Mouse (Mus musculus) heart, adult 9 months (tissue): ENCODE measurements around the gene Mon1a.
A peak's percentile ranks its signal among the peaks of the same experiment; 100 is the strongest.

ENCODE experiments used
- DNase-seq, 2 experiments: peaks; one replicate each; pipeline ENCODE4 v3.0.0; 2022; ENCODE audit warnings: low spot score in 2 of 2

Mon1a gene

GRCm38 (mm10) chr9:107949184-107949921, 61.4 kb downstream of the Mon1a start:
- DNase-seq = no peak

DNA sequence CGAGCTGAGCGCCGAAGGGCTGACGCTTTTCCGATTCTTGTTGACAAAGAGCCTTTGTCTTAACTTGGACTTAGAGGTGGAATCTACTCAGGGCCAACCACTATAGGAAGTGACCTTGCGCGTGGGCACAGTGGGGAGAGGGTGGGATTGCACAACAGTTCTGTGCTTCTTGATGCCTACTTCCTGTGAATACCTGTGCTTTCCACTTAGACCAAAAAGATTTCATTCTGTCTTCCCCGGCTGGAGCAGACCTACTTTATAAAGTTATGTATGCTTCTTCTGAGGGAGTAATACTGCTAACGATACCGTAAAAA, 61.9 kb downstream of the Mon1a start, which contains the start of gene Traip:
TSS of gene Traip (plus strand) at position 215 of the 314 bp plus-strand sequence.
- no peak for DNase-seq

DNA sequence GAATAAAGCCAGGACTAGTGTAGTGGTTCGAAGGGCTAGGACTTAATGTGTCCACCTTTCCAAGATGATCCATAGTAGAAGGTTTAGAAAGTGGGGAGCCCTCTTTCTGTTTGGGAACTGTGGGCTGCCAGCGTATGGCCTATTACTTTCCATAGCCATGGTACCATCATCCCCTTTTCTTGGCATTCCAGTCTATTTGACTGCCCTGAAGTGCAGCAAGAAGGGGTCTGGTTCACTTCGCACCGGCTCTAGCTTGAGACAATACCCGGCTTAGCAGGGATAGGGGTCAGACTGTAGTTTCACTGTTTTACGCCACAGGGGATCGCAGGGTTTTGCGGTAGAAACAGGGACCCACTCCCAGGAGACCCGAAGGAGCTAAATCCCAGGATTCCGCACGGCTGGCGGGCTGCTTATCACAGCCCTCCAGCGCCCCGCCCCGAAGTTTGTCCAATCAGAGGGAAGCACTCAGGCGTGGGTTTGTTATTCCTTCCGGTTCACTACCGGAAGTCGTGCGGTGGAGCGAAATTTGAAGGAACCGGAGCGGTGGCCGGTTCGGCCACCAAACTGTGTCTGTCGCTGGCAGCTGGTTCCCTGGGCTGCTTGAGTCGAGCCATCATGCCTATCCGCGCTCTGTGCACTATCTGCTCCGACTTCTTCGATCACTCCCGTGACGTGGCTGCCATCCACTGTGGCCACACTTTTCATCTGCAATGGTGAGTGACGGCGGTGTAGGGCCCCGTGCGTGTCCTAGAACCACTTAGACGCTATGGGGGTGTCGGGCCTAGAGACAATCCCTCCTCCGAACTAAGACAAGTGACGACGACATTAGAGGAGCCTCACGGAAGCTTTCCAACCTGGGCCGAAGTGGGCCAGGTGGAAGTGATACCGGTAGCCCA, 62.8 kb downstream of the Mon1a start:
- DNase-seq = peak; percentile 89 to 92
